Mouse (Mus musculus): ENCODE data around the gene Prmt3. TPM values are rescaled to one million over a fixed set of nuclear protein-coding genes. Genes with fewer than 3 reads are reported as not detected.

The Prmt3 gene
- total and polyA plus RNA-seq, 2 experiments from 2014 or later = 40.4 to 51.2 TPM

- no peak overlapping the region for H3K9ac ChIP-seq (replicated peaks; ENCODE audit: low read length)
- H3K4me1 ChIP-seq (ENCODE audit: insufficient read depth, low read length) = peaks cover 5% of the 10 kb centered on the region; the same call in 1 of the 2 replicates
- H3K36me3 ChIP-seq (ENCODE audit: insufficient read depth, low read length) = no peaks in the 10 kb centered on the region
- DNase-seq (ENCODE audit: low spot score) = peak; percentile 62
- 0 out of 2 replicates have a peak overlapping the region, but pooled peaks have one; percentile 26 for H3K4me2 ChIP-seq (ENCODE audit: low read depth, low read length)
- ATAC-seq = no peak
- H3K9me3 ChIP-seq (ENCODE audit: low read length) = no peaks in the 10 kb centered on the region
- peak overlapping the region; percentile 61 for H3K27ac ChIP-seq
- H3K27me3 ChIP-seq (ENCODE audit: insufficient read depth, low read length) = no peaks in the 10 kb centered on the region
- WGBS = 11% methylated on average over 4 of the region's 4 CpGs
- no peak overlapping the region for H3K4me3 ChIP-seq (ENCODE audit: low read length)
- no peak for TF ChIP-seq CTCF (IDR thresholded peaks at IDR 0.05; ENCODE audit: low read depth)
Observed at GRCm38 (mm10) chr7:49882288-49882687, 104.1 kb downstream of the Prmt3 start.

DNA sequence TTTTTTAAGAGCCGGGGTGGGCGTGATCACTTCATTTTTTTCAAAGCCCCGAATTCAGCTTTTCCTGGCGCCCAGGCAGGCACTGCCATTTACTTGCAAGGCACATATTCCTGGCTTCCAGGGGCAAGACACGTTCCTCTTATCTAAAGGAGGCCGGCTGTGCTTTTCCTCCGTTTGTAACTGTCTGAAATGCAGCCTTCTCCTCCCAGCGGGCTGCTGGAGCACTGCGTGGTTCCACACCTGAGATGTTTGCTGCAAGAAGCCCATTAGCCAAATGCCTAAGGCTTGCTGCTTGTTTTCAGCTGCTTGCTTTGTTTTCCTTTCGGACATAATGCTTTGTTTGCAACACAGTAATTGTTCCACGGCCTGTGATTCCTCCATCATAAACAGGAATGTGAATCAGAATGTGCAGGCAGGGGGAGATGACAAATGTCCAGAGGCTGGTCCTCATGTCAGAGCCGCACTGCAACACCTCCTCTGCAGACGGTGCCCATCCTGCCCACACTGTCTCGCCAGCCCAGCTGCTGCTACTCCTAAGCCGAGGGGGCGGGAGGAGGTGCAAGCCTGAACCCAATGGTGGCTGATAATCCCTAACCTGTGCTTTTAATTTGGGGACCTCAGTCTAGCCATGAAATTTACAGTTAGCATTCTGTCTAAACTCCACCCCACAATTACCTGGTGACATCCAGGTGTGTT is 104.7 kb downstream of the Prmt3 start:
- H3K27me3 ChIP-seq (ENCODE audit: insufficient read depth, low read length) = no peaks in the 10 kb centered on the region
- H3K27ac ChIP-seq = peak overlapping the region; percentile 61; the same call in 1 of the 2 replicates
- no peak overlapping the region for H3K9ac ChIP-seq (replicated peaks; ENCODE audit: low read length)
- H3K9me3 ChIP-seq (ENCODE audit: low read length) = no peaks in the 10 kb centered on the region
- DNase-seq (ENCODE audit: low spot score) = peak; percentile 69
- no peak overlapping the region for H3K4me3 ChIP-seq (ENCODE audit: low read length)
- TF ChIP-seq CTCF (IDR thresholded peaks at IDR 0.05; ENCODE audit: low read depth) = peak; percentile 48
- H3K36me3 ChIP-seq (ENCODE audit: insufficient read depth, low read length) = no peaks in the 10 kb centered on the region
- WGBS = 11% methylated on average over 16 of the region's 16 CpGs
- H3K4me2 ChIP-seq (ENCODE audit: low read depth, low read length) = 0 out of 2 replicates have a peak overlapping the region, but pooled peaks have one; percentile 26
- peaks cover 5% of the 10 kb centered on the region; the same call in 1 of the 2 replicates for H3K4me1 ChIP-seq (ENCODE audit: insufficient read depth, low read length)
- ATAC-seq = peak; percentile 63; the same call in 1 of the 2 replicates

DNA sequence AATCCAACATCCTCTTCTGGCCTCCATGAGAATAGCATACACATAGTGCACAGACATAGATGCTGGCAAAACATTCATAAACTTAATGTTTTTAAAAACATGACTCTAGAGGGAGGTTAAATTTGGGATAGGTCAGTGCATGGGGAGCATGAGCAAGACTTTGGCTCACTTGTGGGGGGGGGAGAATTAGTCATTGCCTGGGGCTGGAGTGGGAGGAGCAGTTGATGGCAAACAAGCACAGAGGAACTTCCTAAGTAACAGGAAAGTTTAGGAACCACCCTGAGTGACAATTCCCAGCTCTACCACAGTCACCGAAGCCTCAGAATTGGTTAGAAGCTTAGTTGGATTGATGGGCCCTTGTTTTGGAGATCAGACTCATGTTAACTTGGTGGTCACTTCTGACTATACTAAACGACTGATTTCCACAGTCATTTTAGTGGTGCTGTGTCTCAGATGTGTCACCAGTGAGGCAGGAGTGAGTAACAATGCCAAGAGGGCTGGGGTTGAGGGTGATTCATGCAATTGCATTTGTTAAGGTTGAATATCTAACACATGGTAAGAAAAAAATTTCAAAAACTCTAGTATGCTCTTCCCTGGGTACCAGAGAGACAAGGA is 109.7 kb downstream of the Prmt3 start:
- Histone ChIP-seq H3K4me3 (ENCODE audit: low read length) (no peak overlapping the region), H3K27me3 (ENCODE audit: insufficient read depth, low read length) (no peaks in the 10 kb centered on the region), H3K36me3 (ENCODE audit: insufficient read depth, low read length) (no peaks in the 10 kb centered on the region), H3K4me1 (ENCODE audit: insufficient read depth, low read length) (peaks cover 3% of the 10 kb centered on the region; the same call in 1 of the 2 replicates), H3K9ac (replicated peaks; ENCODE audit: low read length) (no peak overlapping the region), H3K4me2 (ENCODE audit: low read depth, low read length) (no peak overlapping the region), H3K27ac (no peak overlapping the region), H3K9me3 (ENCODE audit: low read length) (no peaks in the 10 kb centered on the region)
- DNase-seq (ENCODE audit: low spot score) (no peak), ATAC-seq (no peak)
- WGBS = 82% methylated on average over 2 of the region's 2 CpGs
- no peak for TF ChIP-seq CTCF (IDR thresholded peaks at IDR 0.05; ENCODE audit: low read depth)

- no peak overlapping the region for H3K4me3 ChIP-seq (ENCODE audit: low read length)
- DNase-seq (ENCODE audit: low spot score) (no peak), ATAC-seq (no peak)
- WGBS = 78% methylated on average over 2 of the region's 2 CpGs
- H3K9me3 ChIP-seq (ENCODE audit: low read length) = no peaks in the 10 kb centered on the region
- no peak overlapping the region for H3K9ac ChIP-seq (replicated peaks; ENCODE audit: low read length)
- TF ChIP-seq CTCF (IDR thresholded peaks at IDR 0.05; ENCODE audit: low read depth) = no peak
- no peaks in the 10 kb centered on the region for H3K36me3 ChIP-seq (ENCODE audit: insufficient read depth, low read length)
- H3K27me3 ChIP-seq (ENCODE audit: insufficient read depth, low read length) = no peaks in the 10 kb centered on the region; the same call in 1 of the 2 replicates
- no peak overlapping the region for H3K4me2 ChIP-seq (ENCODE audit: low read depth, low read length)
- H3K4me1 ChIP-seq (ENCODE audit: insufficient read depth, low read length) = no peaks in the 10 kb centered on the region
- no peak overlapping the region for H3K27ac ChIP-seq
Observed at GRCm38 (mm10) chr7:49894786-49895185, 116.6 kb downstream of the Prmt3 start.

DNA sequence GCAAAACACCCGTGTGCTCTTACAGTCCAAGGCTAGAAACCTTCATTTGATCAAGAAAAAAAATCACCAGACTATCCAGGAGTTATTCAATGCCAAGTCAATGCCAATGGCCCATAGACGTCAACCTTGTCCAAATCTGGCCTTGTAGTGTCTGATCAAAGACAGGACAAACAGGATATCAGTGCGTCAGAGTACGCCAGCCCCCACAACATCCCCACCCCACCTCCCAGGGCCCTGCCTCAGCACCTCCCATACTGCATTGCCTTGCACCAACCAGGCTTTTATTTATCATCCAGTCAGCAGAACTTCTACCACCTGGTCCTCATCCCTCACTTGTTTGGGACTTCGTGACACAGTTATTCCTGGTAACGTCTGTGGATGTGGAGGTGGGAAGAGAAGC is 117.2 kb downstream of the Prmt3 start:
- Histone ChIP-seq H3K4me1 (ENCODE audit: insufficient read depth, low read length) (no peaks in the 10 kb centered on the region), H3K36me3 (ENCODE audit: insufficient read depth, low read length) (no peaks in the 10 kb centered on the region), H3K9me3 (ENCODE audit: low read length) (no peaks in the 10 kb centered on the region), H3K9ac (replicated peaks; ENCODE audit: low read length) (no peak overlapping the region), H3K27me3 (ENCODE audit: insufficient read depth, low read length) (no peaks in the 10 kb centered on the region; the same call in 1 of the 2 replicates), H3K27ac (no peak overlapping the region), H3K4me2 (ENCODE audit: low read depth, low read length) (no peak overlapping the region), H3K4me3 (ENCODE audit: low read length) (no peak overlapping the region)
- DNase-seq (ENCODE audit: low spot score) (no peak), ATAC-seq (no peak)
- WGBS = 78% methylated on average over 6 of the region's 6 CpGs
- TF ChIP-seq CTCF (IDR thresholded peaks at IDR 0.05; ENCODE audit: low read depth) = no peak

GRCm38 (mm10) chr7:49902003-49902552 is 123.9 kb downstream of the Prmt3 start:
- ATAC-seq (no peak), DNase-seq (ENCODE audit: low spot score) (peak; percentile 4)
- no peak for TF ChIP-seq CTCF (IDR thresholded peaks at IDR 0.05; ENCODE audit: low read depth)
- Histone ChIP-seq H3K4me1 (ENCODE audit: insufficient read depth, low read length) (no peaks in the 10 kb centered on the region), H3K4me2 (ENCODE audit: low read depth, low read length) (no peak overlapping the region), H3K9ac (replicated peaks; ENCODE audit: low read length) (no peak overlapping the region), H3K36me3 (ENCODE audit: insufficient read depth, low read length) (no peaks in the 10 kb centered on the region), H3K4me3 (ENCODE audit: low read length) (no peak overlapping the region), H3K27me3 (ENCODE audit: insufficient read depth, low read length) (peaks cover 14% of the 10 kb centered on the region), H3K9me3 (ENCODE audit: low read length) (no peaks in the 10 kb centered on the region), H3K27ac (no peak overlapping the region)
- WGBS = 24% methylated on average over 9 of the region's 9 CpGs
